Mouse (Mus musculus) midbrain, embryonic 13.5 days (tissue): ENCODE results near the gene Gipc3. TPM values are rescaled to one million over a fixed set of nuclear protein-coding genes. Genes with fewer than 3 reads are reported as not detected.

Experiments
- ATAC-seq: fragments of 200-750 bp; cut with Nextera tagmentation; 2 replicates; pipeline ENCODE4 v1.8.0; 2017; ENCODE audit warnings: mild to moderate bottlenecking, moderate TSS enrichment, moderate library complexity
- H3K27ac ChIP-seq: fragments of 300-500 bp; sonication (generic); 2 replicates; pipeline ENCODE4 v1.5.1; 2015; ENCODE audit warnings: inconsistent platforms, mild to moderate bottlenecking, moderate library complexity
- H3K27me3 ChIP-seq: fragments of 300-500 bp; sonication (generic); 2 replicates; pipeline ENCODE4 v1.6.1; 2015; ENCODE audit warnings: mild to moderate bottlenecking, inconsistent platforms
- H3K36me3 ChIP-seq: fragments of 300-500 bp; sonication (generic); 2 replicates; pipeline ENCODE4 v1.6.1; 2015; ENCODE audit warnings: mild to moderate bottlenecking, inconsistent platforms
- H3K4me1 ChIP-seq: fragments of 300-500 bp; sonication (generic); replicated peaks from 2 replicates; pipeline ENCODE4 v1.6.1; 2015; ENCODE audit warnings: inconsistent platforms
- H3K4me2 ChIP-seq: fragments of 300-500 bp; sonication (generic); replicated peaks from 2 replicates; pipeline ENCODE4 v1.6.1; 2015; ENCODE audit warnings: moderate library complexity, mild to moderate bottlenecking, inconsistent platforms
- H3K4me3 ChIP-seq: fragments of 300-500 bp; sonication (generic); replicated peaks from 2 replicates; pipeline ENCODE4 v1.5.1; 2015; ENCODE audit warnings: mild to moderate bottlenecking, inconsistent platforms
- H3K9ac ChIP-seq: fragments of 300-500 bp; sonication (generic); replicated peaks from 2 replicates; pipeline ENCODE4 v1.6.1; 2015; ENCODE audit warnings: mild to moderate bottlenecking, inconsistent platforms
- H3K9me3 ChIP-seq: fragments of 300-500 bp; sonication (generic); 2 replicates; pipeline ENCODE4 v1.6.1; 2016; ENCODE audit warnings: mild to moderate bottlenecking, inconsistent platforms
- WGBS: fragments of 180-500 bp; shearing (Covaris S2); methylation state at CpG from one replicate; pipeline ENCODE4 v1.1.7; 2015; 5-methylcytosine and 5-hydroxymethylcytosine counted together
- polyA plus RNA-seq: library from polyadenylated mRNA; unstranded; fragments of >200 nt; fragmentation: Nextera tagmentation; extraction: Ambion mirVana; gene quantifications from 2 replicates; pipeline ENCODE4 v1.2.1, GENCODE M21; 2015

The Gipc3 gene
- polyA plus RNA-seq, 1 experiment from 2014 or later: not detected

- no peak overlapping the region for H3K9ac ChIP-seq
- no peak overlapping the region for H3K4me3 ChIP-seq
- no peaks in the 10 kb centered on the region for H3K9me3 ChIP-seq
- H3K4me2 ChIP-seq: no peak overlapping the region
- peaks cover 9% of the 10 kb centered on the region for H3K4me1 ChIP-seq
- no peak for ATAC-seq
- peaks cover 67% of the 10 kb centered on the region for H3K27me3 ChIP-seq
- H3K27ac ChIP-seq: no peak overlapping the region
- 39% methylated on average over 17 of the region's 17 CpGs for WGBS
- no peaks in the 10 kb centered on the region for H3K36me3 ChIP-seq
Measured at GRCm38 (mm10) chr10:81340551-81341332, 2.3 kb downstream of the Gipc3 start.

- Histone ChIP-seq H3K36me3 (no peaks in the 10 kb centered on the region), H3K4me1 (0 out of 2 replicates have a peak, but pooled peaks cover 4% of the 10 kb centered on the region), H3K9me3 (no peaks in the 10 kb centered on the region), H3K9ac (no peak overlapping the region), H3K27ac (no peak overlapping the region), H3K27me3 (peaks cover 55% of the 10 kb centered on the region), H3K4me2 (no peak overlapping the region), H3K4me3 (no peak overlapping the region)
- 93% methylated on average over 4 of the region's 4 CpGs for WGBS
- no peak for ATAC-seq
Measured at GRCm38 (mm10) chr10:81336558-81336957, 6.5 kb downstream of the Gipc3 start.

GRCm38 (mm10) chr10:81335393-81336340, 7.4 kb downstream of the Gipc3 start:
- ATAC-seq: no peak

GRCm38 (mm10) chr10:81334324-81334723, 8.7 kb downstream of the Gipc3 start:
- Histone ChIP-seq H3K27me3 (peaks cover 52% of the 10 kb centered on the region), H3K4me3 (no peak overlapping the region), H3K27ac (no peak overlapping the region), H3K9me3 (no peaks in the 10 kb centered on the region), H3K9ac (no peak overlapping the region), H3K4me2 (no peak overlapping the region), H3K36me3 (no peaks in the 10 kb centered on the region), H3K4me1 (0 out of 2 replicates have a peak, but pooled peaks cover 4% of the 10 kb centered on the region)
- 56% methylated on average over 11 of the region's 11 CpGs for WGBS
- no peak for ATAC-seq

More at GRCm38 (mm10) chr10:81335393-81336340, 7.4 kb downstream of the Gipc3 start:
- 33% methylated on average over 18 of the region's 19 CpGs for WGBS
- H3K4me1 ChIP-seq: 0 out of 2 replicates have a peak, but pooled peaks cover 4% of the 10 kb centered on the region
- no peak overlapping the region for H3K4me3 ChIP-seq
- H3K4me2 ChIP-seq: no peak overlapping the region
- H3K9ac ChIP-seq: peak overlapping the region; percentile 46; the same call in 1 of the 2 replicates
- no peaks in the 10 kb centered on the region for H3K9me3 ChIP-seq
- H3K27me3 ChIP-seq: peaks cover 50% of the 10 kb centered on the region
- H3K36me3 ChIP-seq: no peaks in the 10 kb centered on the region
- no peak overlapping the region for H3K27ac ChIP-seq

- Histone ChIP-seq H3K27me3 (peaks cover 40% of the 10 kb centered on the region), H3K4me2 (no peak overlapping the region), H3K4me1 (0 out of 2 replicates have a peak, but pooled peaks cover 4% of the 10 kb centered on the region), H3K9me3 (no peaks in the 10 kb centered on the region), H3K9ac (0 out of 2 replicates have a peak overlapping the region, but pooled peaks have one; percentile 10), H3K36me3 (peaks cover 8% of the 10 kb centered on the region), H3K27ac (no peak overlapping the region), H3K4me3 (no peak overlapping the region)
- no peak for ATAC-seq
- WGBS: 10% methylated on average over 29 of the region's 29 CpGs
Measured at GRCm38 (mm10) chr10:81332277-81332676, 10.8 kb downstream of the Gipc3 start.

- 0 out of 2 replicates have a peak, but pooled peaks cover 4% of the 10 kb centered on the region for H3K4me1 ChIP-seq
- H3K9me3 ChIP-seq: no peaks in the 10 kb centered on the region
- WGBS: 67% methylated on average over 4 of the region's 4 CpGs
- ATAC-seq: no peak
- H3K27ac ChIP-seq: no peak overlapping the region
- no peak overlapping the region for H3K4me2 ChIP-seq
- H3K4me3 ChIP-seq: no peak overlapping the region
- peaks cover 36% of the 10 kb centered on the region for H3K27me3 ChIP-seq
- no peak overlapping the region for H3K9ac ChIP-seq
- peaks cover 31% of the 10 kb centered on the region for H3K36me3 ChIP-seq
Measured at GRCm38 (mm10) chr10:81330007-81330406, 13.1 kb downstream of the Gipc3 start.

GRCm38 (mm10) chr10:81329194-81329975, 13.7 kb downstream of the Gipc3 start:
- peaks cover 31% of the 10 kb centered on the region for H3K27me3 ChIP-seq
- ATAC-seq: no peak
- no peak overlapping the region for H3K4me2 ChIP-seq
- H3K27ac ChIP-seq: no peak overlapping the region
- H3K9me3 ChIP-seq: no peaks in the 10 kb centered on the region
- WGBS: 79% methylated on average over 10 of the region's 10 CpGs
- peaks cover 37% of the 10 kb centered on the region for H3K36me3 ChIP-seq
- H3K4me3 ChIP-seq: no peak overlapping the region
- 0 out of 2 replicates have a peak, but pooled peaks cover 4% of the 10 kb centered on the region for H3K4me1 ChIP-seq
- no peak overlapping the region for H3K9ac ChIP-seq

- 0 out of 2 replicates have a peak within 1 kb of the TSS, but pooled peaks have one; percentile 10 for H3K9ac ChIP-seq
- no peak within 1 kb of the TSS for H3K27ac ChIP-seq
- H3K9me3 ChIP-seq: no peaks in the 10 kb centered on the region
- H3K27me3 ChIP-seq: peaks cover 25% of the 10 kb centered on the region
- H3K4me3 ChIP-seq: no peak within 1 kb of the TSS
- H3K36me3 ChIP-seq: peaks cover 47% of the 10 kb centered on the region
- ATAC-seq: no peak
- H3K4me2 ChIP-seq: no peak within 1 kb of the TSS
- WGBS: 15% methylated on average over 10 of the region's 10 CpGs
- H3K4me1 ChIP-seq: 0 out of 2 replicates have a peak, but pooled peaks cover 4% of the 10 kb centered on the region
Measured at GRCm38 (mm10) chr10:81328386-81328785, 14.7 kb downstream of the Gipc3 start, which contains the start of gene Tbxa2r. Tbxa2r (plus strand) TSS chr10:81328731.

- no peak for ATAC-seq
- WGBS: 55% methylated on average over 2 of the region's 2 CpGs
Measured at GRCm38 (mm10) chr10:81327959-81328358, 15.1 kb downstream of the Gipc3 start.

GRCm38 (mm10) chr10:81326858-81327257, 16.2 kb downstream of the Gipc3 start:
- H3K4me2 ChIP-seq: no peak overlapping the region
- peaks cover 7% of the 10 kb centered on the region for H3K4me1 ChIP-seq
- H3K4me3 ChIP-seq: no peak overlapping the region
- no peak for ATAC-seq
- H3K9ac ChIP-seq: no peak overlapping the region
- H3K9me3 ChIP-seq: no peaks in the 10 kb centered on the region
- H3K27ac ChIP-seq: no peak overlapping the region
- WGBS: 89% methylated on average over 6 of the region's 6 CpGs
- H3K36me3 ChIP-seq: peaks cover 60% of the 10 kb centered on the region
- H3K27me3 ChIP-seq: peaks cover 11% of the 10 kb centered on the region

More at GRCm38 (mm10) chr10:81327959-81328358, 15.1 kb downstream of the Gipc3 start:
- 0 out of 2 replicates have a peak, but pooled peaks cover 4% of the 10 kb centered on the region for H3K4me1 ChIP-seq
- H3K27me3 ChIP-seq: peaks cover 21% of the 10 kb centered on the region
- H3K9ac ChIP-seq: no peak overlapping the region
- no peak overlapping the region for H3K4me2 ChIP-seq
- H3K36me3 ChIP-seq: peaks cover 52% of the 10 kb centered on the region
- no peak overlapping the region for H3K27ac ChIP-seq
- H3K9me3 ChIP-seq: no peaks in the 10 kb centered on the region
- no peak overlapping the region for H3K4me3 ChIP-seq

GRCm38 (mm10) chr10:81325781-81326180, 17.3 kb downstream of the Gipc3 start:
- no peak overlapping the region for H3K9ac ChIP-seq
- peaks cover 12% of the 10 kb centered on the region for H3K4me1 ChIP-seq
- 95% methylated on average over 18 of the region's 18 CpGs for WGBS
- no peak overlapping the region for H3K27ac ChIP-seq
- 0 out of 2 replicates have a peak, but pooled peaks cover 6% of the 10 kb centered on the region for H3K27me3 ChIP-seq
- H3K4me2 ChIP-seq: no peak overlapping the region
- no peaks in the 10 kb centered on the region for H3K9me3 ChIP-seq
- no peak for ATAC-seq
- H3K36me3 ChIP-seq: peaks cover 60% of the 10 kb centered on the region
- H3K4me3 ChIP-seq: no peak overlapping the region
